In genomic region chr3:102698127-102698526, GRCm38 (mm10) we compare ENCODE assay signal across 19 mouse cellular contexts.
"Had no signal": no experiment of that assay in that cellular context is flagged by ENCODE, and none has a peak within 500 bp of the region (broad histone marks: within the 10 kb centered on the region; RNA-seq: fewer than 3 reads in every experiment).

No protein-coding gene starts in this region.

- H3K4me1 ChIP-seq: midbrain, embryonic 10.5 days; midbrain, embryonic 12.5 days; neural tube, embryonic 13.5 days; neural tube, embryonic 15.5 days had no signal

- H3K9ac ChIP-seq: lung, embryonic 14.5 days; midbrain, embryonic 12.5 days; neural tube, embryonic 13.5 days; neural tube, embryonic 15.5 days had no signal

- ATAC-seq: midbrain, embryonic 16.5 days had no signal

- H3K27ac ChIP-seq: midbrain, embryonic 10.5 days; midbrain, embryonic 12.5 days; neural tube, embryonic 13.5 days; neural tube, embryonic 15.5 days had no signal

- H3K27me3 ChIP-seq: neural tube, embryonic 13.5 days had no signal

- H3K9me3 ChIP-seq: midbrain, embryonic 10.5 days; midbrain, embryonic 12.5 days; neural tube, embryonic 13.5 days; neural tube, embryonic 15.5 days had no signal

- DNase-seq: lung, adult 18-20 months; lung, embryonic 14.5 days; lung, postnatal 10 days; lung, postnatal 4 days; midbrain, embryonic 14.5 days; retina, postnatal 1 day; right cerebral cortex, adult 18-20 months; right cerebral cortex, postnatal 25 days; right cerebral cortex, postnatal 4 days; spleen, adult 18-20 months; thymus, adult 2 months; thymus, postnatal 25 days; thymus, postnatal 4 days had no signal

- H3K4me3 ChIP-seq: midbrain, embryonic 10.5 days; midbrain, embryonic 12.5 days; myocyte; neural tube, embryonic 13.5 days; neural tube, embryonic 15.5 days had no signal

- H3K4me2 ChIP-seq: lung, embryonic 14.5 days; midbrain, embryonic 12.5 days; neural tube, embryonic 13.5 days; neural tube, embryonic 15.5 days had no signal

- H3K36me3 ChIP-seq: midbrain, embryonic 10.5 days; midbrain, embryonic 12.5 days; neural tube, embryonic 13.5 days; neural tube, embryonic 15.5 days had no signal
